Mouse (Mus musculus): ENCODE data around the gene Fastk. TPM values are rescaled to one million over a fixed set of nuclear protein-coding genes. Genes with fewer than 3 reads are reported as not detected.

Fastk gene
- polyA plus RNA-seq, 1 experiment from 2014 or later, result 158 TPM

- H3K4me3 ChIP-seq (ENCODE audit: low read depth, low read length), result no peak overlapping the region
- H3K4me2 ChIP-seq, result no peak overlapping the region
- peaks cover 25% of the 10 kb centered on the region for H3K36me3 ChIP-seq (ENCODE audit: control insufficient read depth, insufficient read depth, low read length)
- no peak overlapping the region for H3K27ac ChIP-seq (ENCODE audit: low read depth, low read length)
- WGBS (ENCODE audit: insufficient replicate concordance), result 13% methylated on average over 4 of the region's 4 CpGs
- H3K27me3 ChIP-seq (ENCODE audit: control insufficient read depth, insufficient read depth, low read length), result peaks cover 5% of the 10 kb centered on the region; the same call in 1 of the 2 replicates
- H3K9me3 ChIP-seq (replicated peaks; ENCODE audit: control insufficient read depth, low read length), result no peaks in the 10 kb centered on the region
- H3K9ac ChIP-seq (ENCODE audit: low read depth, low read length), result no peak overlapping the region
- peak; percentile 32; the same call in 1 of the 2 replicates for ATAC-seq (replicated peaks; ENCODE audit: insufficient number of reproducible peaks, low FRiP score, low TSS enrichment)
- peaks cover 15% of the 10 kb centered on the region for H3K4me1 ChIP-seq (ENCODE audit: control insufficient read depth, insufficient read depth, low read length)
These were observed 36.6 kb upstream of the Fastk start for GRCm38 (mm10) chr5:24481647-24482046.

- no peak for ATAC-seq (replicated peaks; ENCODE audit: insufficient number of reproducible peaks, low FRiP score, low TSS enrichment)
- no peaks in the 10 kb centered on the region for H3K9me3 ChIP-seq (replicated peaks; ENCODE audit: control insufficient read depth, low read length)
- no peak overlapping the region for H3K27ac ChIP-seq (ENCODE audit: low read depth, low read length)
- no peak overlapping the region for H3K4me3 ChIP-seq (ENCODE audit: low read depth, low read length)
- H3K4me2 ChIP-seq, result no peak overlapping the region
- H3K4me1 ChIP-seq (ENCODE audit: control insufficient read depth, insufficient read depth, low read length), result peaks cover 39% of the 10 kb centered on the region
- peaks cover 23% of the 10 kb centered on the region for H3K36me3 ChIP-seq (ENCODE audit: control insufficient read depth, insufficient read depth, low read length)
- no peak overlapping the region for H3K9ac ChIP-seq (ENCODE audit: low read depth, low read length)
- H3K27me3 ChIP-seq (ENCODE audit: control insufficient read depth, insufficient read depth, low read length), result peaks cover 9% of the 10 kb centered on the region
- 91% methylated on average over 9 of the region's 9 CpGs for WGBS (ENCODE audit: insufficient replicate concordance)
These were observed 32.8 kb upstream of the Fastk start for GRCm38 (mm10) chr5:24477909-24478308.

- Histone ChIP-seq H3K4me3 (ENCODE audit: low read depth, low read length) (no peak overlapping the region; the same call in 1 of the 2 replicates), H3K4me1 (ENCODE audit: control insufficient read depth, insufficient read depth, low read length) (peaks cover 38% of the 10 kb centered on the region), H3K27ac (ENCODE audit: low read depth, low read length) (no peak overlapping the region), H3K36me3 (ENCODE audit: control insufficient read depth, insufficient read depth, low read length) (peaks cover 19% of the 10 kb centered on the region), H3K9me3 (replicated peaks; ENCODE audit: control insufficient read depth, low read length) (no peaks in the 10 kb centered on the region), H3K9ac (ENCODE audit: low read depth, low read length) (peak overlapping the region; percentile 22; the same call in 1 of the 2 replicates), H3K4me2 (peak overlapping the region; percentile 96), H3K27me3 (ENCODE audit: control insufficient read depth, insufficient read depth, low read length) (peaks cover 9% of the 10 kb centered on the region)
- 56% methylated on average over 6 of the region's 6 CpGs for WGBS (ENCODE audit: insufficient replicate concordance)
- ATAC-seq (replicated peaks; ENCODE audit: insufficient number of reproducible peaks, low FRiP score, low TSS enrichment), result no peak; the same call in 1 of the 2 replicates
These were observed 30.6 kb upstream of the Fastk start for GRCm38 (mm10) chr5:24475476-24476241.

- H3K9ac ChIP-seq (ENCODE audit: low read depth, low read length), result peak overlapping the region; percentile 69
- H3K27me3 ChIP-seq (ENCODE audit: control insufficient read depth, insufficient read depth, low read length), result peaks cover 9% of the 10 kb centered on the region
- peaks cover 13% of the 10 kb centered on the region for H3K36me3 ChIP-seq (ENCODE audit: control insufficient read depth, insufficient read depth, low read length)
- H3K27ac ChIP-seq (ENCODE audit: low read depth, low read length), result no peak overlapping the region
- WGBS (ENCODE audit: insufficient replicate concordance), result 1% methylated on average over 62 of the region's 67 CpGs
- H3K9me3 ChIP-seq (replicated peaks; ENCODE audit: control insufficient read depth, low read length), result no peaks in the 10 kb centered on the region
- ATAC-seq (replicated peaks; ENCODE audit: insufficient number of reproducible peaks, low FRiP score, low TSS enrichment), result 0 out of 2 replicates have a peak, but pooled peaks have one; percentile 19
- H3K4me3 ChIP-seq (ENCODE audit: low read depth, low read length), result peak overlapping the region; percentile 56
- peak overlapping the region; percentile 96 for H3K4me2 ChIP-seq
- H3K4me1 ChIP-seq (ENCODE audit: control insufficient read depth, insufficient read depth, low read length), result peaks cover 38% of the 10 kb centered on the region
These were observed 29.7 kb upstream of the Fastk start for GRCm38 (mm10) chr5:24474723-24475261.

- Histone ChIP-seq H3K9ac (ENCODE audit: low read depth, low read length) (peak overlapping the region; percentile 69), H3K27me3 (ENCODE audit: control insufficient read depth, insufficient read depth, low read length) (peaks cover 9% of the 10 kb centered on the region), H3K4me2 (peak overlapping the region; percentile 96), H3K4me1 (ENCODE audit: control insufficient read depth, insufficient read depth, low read length) (peaks cover 41% of the 10 kb centered on the region), H3K36me3 (ENCODE audit: control insufficient read depth, insufficient read depth, low read length) (peaks cover 10% of the 10 kb centered on the region), H3K9me3 (replicated peaks; ENCODE audit: control insufficient read depth, low read length) (no peaks in the 10 kb centered on the region), H3K27ac (ENCODE audit: low read depth, low read length) (no peak overlapping the region), H3K4me3 (ENCODE audit: low read depth, low read length) (peak overlapping the region; percentile 56)
- WGBS (ENCODE audit: insufficient replicate concordance), result 1% methylated on average over 67 of the region's 77 CpGs
- no peak for ATAC-seq (replicated peaks; ENCODE audit: insufficient number of reproducible peaks, low FRiP score, low TSS enrichment)
These were observed 29.1 kb upstream of the Fastk start for GRCm38 (mm10) chr5:24474025-24474722.

- ATAC-seq (replicated peaks; ENCODE audit: insufficient number of reproducible peaks, low FRiP score, low TSS enrichment), result 0 out of 2 replicates have a peak, but pooled peaks have one; percentile 2
- peaks cover 9% of the 10 kb centered on the region for H3K27me3 ChIP-seq (ENCODE audit: control insufficient read depth, insufficient read depth, low read length)
- 19% methylated on average over 7 of the region's 7 CpGs for WGBS (ENCODE audit: insufficient replicate concordance)
- H3K4me3 ChIP-seq (ENCODE audit: low read depth, low read length), result no peak overlapping the region
- peaks cover 42% of the 10 kb centered on the region for H3K4me1 ChIP-seq (ENCODE audit: control insufficient read depth, insufficient read depth, low read length)
- H3K4me2 ChIP-seq, result peak overlapping the region; percentile 96
- peaks cover 5% of the 10 kb centered on the region for H3K36me3 ChIP-seq (ENCODE audit: control insufficient read depth, insufficient read depth, low read length)
- no peaks in the 10 kb centered on the region for H3K9me3 ChIP-seq (replicated peaks; ENCODE audit: control insufficient read depth, low read length)
- H3K27ac ChIP-seq (ENCODE audit: low read depth, low read length), result 0 out of 2 replicates have a peak overlapping the region, but pooled peaks have one; percentile 22
- H3K9ac ChIP-seq (ENCODE audit: low read depth, low read length), result no peak overlapping the region
These were observed 28.0 kb upstream of the Fastk start for GRCm38 (mm10) chr5:24472884-24473619.

GRCm38 (mm10) chr5:24470600-24470999 lies 25.5 kb upstream of the Fastk start:
- 0 out of 2 replicates have a peak, but pooled peaks have one; percentile 44 for ATAC-seq (replicated peaks; ENCODE audit: insufficient number of reproducible peaks, low FRiP score, low TSS enrichment)

GRCm38 (mm10) chr5:24466762-24467161 lies 21.7 kb upstream of the Fastk start:
- Histone ChIP-seq H3K4me2 (no peak overlapping the region), H3K4me3 (ENCODE audit: low read depth, low read length) (no peak overlapping the region), H3K27ac (ENCODE audit: low read depth, low read length) (no peak overlapping the region), H3K27me3 (ENCODE audit: control insufficient read depth, insufficient read depth, low read length) (no peaks in the 10 kb centered on the region), H3K36me3 (ENCODE audit: control insufficient read depth, insufficient read depth, low read length) (no peaks in the 10 kb centered on the region), H3K9me3 (replicated peaks; ENCODE audit: control insufficient read depth, low read length) (no peaks in the 10 kb centered on the region), H3K9ac (ENCODE audit: low read depth, low read length) (no peak overlapping the region), H3K4me1 (ENCODE audit: control insufficient read depth, insufficient read depth, low read length) (peaks cover 9% of the 10 kb centered on the region; the same call in 1 of the 2 replicates)
- WGBS (ENCODE audit: insufficient replicate concordance), result 62% methylated on average over 12 of the region's 12 CpGs
- no peak for ATAC-seq (replicated peaks; ENCODE audit: insufficient number of reproducible peaks, low FRiP score, low TSS enrichment)

More at GRCm38 (mm10) chr5:24470600-24470999, 25.5 kb upstream of the Fastk start:
- Histone ChIP-seq H3K36me3 (ENCODE audit: control insufficient read depth, insufficient read depth, low read length) (no peaks in the 10 kb centered on the region), H3K4me2 (no peak overlapping the region), H3K9me3 (replicated peaks; ENCODE audit: control insufficient read depth, low read length) (no peaks in the 10 kb centered on the region), H3K27ac (ENCODE audit: low read depth, low read length) (no peak overlapping the region), H3K27me3 (ENCODE audit: control insufficient read depth, insufficient read depth, low read length) (peaks cover 9% of the 10 kb centered on the region), H3K4me3 (ENCODE audit: low read depth, low read length) (no peak overlapping the region), H3K9ac (ENCODE audit: low read depth, low read length) (no peak overlapping the region), H3K4me1 (ENCODE audit: control insufficient read depth, insufficient read depth, low read length) (peaks cover 40% of the 10 kb centered on the region)
- WGBS (ENCODE audit: insufficient replicate concordance), result 7% methylated on average over 5 of the region's 5 CpGs

All from heart, embryonic 11.5 days (tissue).